Comparison of ENCODE assay signal across 8 mouse cellular contexts in the genomic region with DNA sequence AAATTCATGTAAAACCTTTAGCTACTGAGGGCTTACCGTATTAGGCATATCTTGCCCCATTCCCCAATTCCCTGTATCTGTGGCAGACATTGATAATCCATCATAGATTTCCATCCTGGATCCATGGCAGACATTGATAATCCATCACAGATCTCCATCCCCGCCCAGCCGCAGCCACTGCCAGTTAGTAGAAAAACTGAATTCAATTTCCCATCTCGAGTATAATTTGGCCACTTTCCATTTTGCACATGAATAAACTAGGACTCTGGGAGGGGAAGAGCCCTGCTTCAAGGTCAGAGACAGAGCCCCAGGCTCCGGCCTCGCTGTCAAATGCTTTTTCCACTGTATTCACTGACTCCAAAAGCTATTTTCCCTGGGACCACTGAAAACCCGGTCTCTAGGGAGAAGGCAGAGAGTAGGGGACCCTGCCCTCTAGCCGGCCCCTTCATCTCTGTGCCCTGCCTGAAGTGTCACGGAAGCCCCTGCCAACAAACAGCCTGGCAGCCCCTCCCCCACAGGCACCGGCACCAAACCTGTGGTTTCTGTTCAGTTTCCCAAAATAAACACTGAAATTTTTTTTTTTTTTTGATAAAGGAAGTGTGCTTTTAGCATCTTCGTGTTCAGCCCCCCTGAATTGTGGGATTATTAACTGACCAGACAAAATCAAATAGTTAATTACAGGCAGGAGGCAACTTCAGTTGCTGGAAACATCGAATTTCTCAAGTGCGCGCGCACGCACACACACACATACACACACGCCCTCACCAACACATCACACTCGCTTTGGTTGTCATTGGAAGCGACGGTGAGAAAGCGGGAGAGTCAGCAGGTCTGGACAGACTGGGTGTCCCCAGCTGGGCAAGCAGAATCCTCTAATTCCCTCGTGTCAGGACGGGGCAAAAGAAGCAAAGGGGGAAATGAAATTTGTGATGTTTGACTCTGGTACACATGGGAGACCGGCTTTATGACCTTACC. TPM values are rescaled to one million over a fixed set of nuclear protein-coding genes. Genes with fewer than 3 reads are reported as not detected.
DNase-seq lines count a peak whose midpoint lies in the region; ATAC-seq and TF ChIP-seq lines count a peak whose summit lies in the region.
"Had no signal": no experiment of that assay in that cellular context is flagged by ENCODE, and none has a peak within 500 bp of the region (broad histone marks: within the 10 kb centered on the region; RNA-seq: fewer than 3 reads in every experiment).

No protein-coding gene starts in this region.

- no peak for DNase-seq in lung, postnatal 0 days (ENCODE audit: low spot score)
- no peak for DNase-seq in lung, postnatal 36 days
- peak; percentile 11 to 43 for DNase-seq in thymus, postnatal 10 days (ENCODE audit: low spot score in 2 of 2)
- DNase-seq in T-cell, adult 2 months (ENCODE audit: low spot score) = no peak

- no peaks in the 10 kb centered on the region for H3K4me1 ChIP-seq in lung, postnatal 0 days (ENCODE audit: insufficient read depth, low read depth, low read length)
- peaks cover 13% of the 10 kb centered on the region; the same call in 1 of the 2 replicates for H3K4me1 ChIP-seq in embryonic facial prominence, embryonic 13.5 days
- H3K4me1 ChIP-seq in limb, embryonic 13.5 days = no peaks in the 10 kb centered on the region

- TF ChIP-seq CTCF in lung, postnatal 0 days (IDR thresholded peaks at IDR 0.05) = no peak

- H3K4me3 ChIP-seq in lung, postnatal 0 days (ENCODE audit: low read depth, low read length) = peak overlapping the region; percentile 20; the same call in 1 of the 2 replicates
- H3K4me3 ChIP-seq in embryonic facial prominence, embryonic 13.5 days = peak overlapping the region; percentile 21
- H3K4me3 ChIP-seq in limb, embryonic 13.5 days = peak overlapping the region; percentile 22; the same call in 1 of the 2 replicates

- H3K36me3 ChIP-seq in lung, postnatal 0 days (ENCODE audit: insufficient read depth, low read length) = no peaks in the 10 kb centered on the region
- H3K36me3 ChIP-seq in embryonic facial prominence, embryonic 13.5 days = no peaks in the 10 kb centered on the region
- H3K36me3 ChIP-seq in limb, embryonic 13.5 days = no peaks in the 10 kb centered on the region

- ATAC-seq in lung, postnatal 0 days = no peak
- ATAC-seq in embryonic facial prominence, embryonic 13.5 days (ENCODE audit: insufficient number of reproducible peaks, insufficient read depth, low FRiP score, low TSS enrichment, low read depth) = no peak
- no peak for ATAC-seq in limb, embryonic 13.5 days (ENCODE audit: low FRiP score, low read depth)
- ATAC-seq in megakaryocyte, adult 5-6 weeks (ENCODE audit: poor library complexity, severe bottlenecking) = no peak

- H3K4me2 ChIP-seq in lung, postnatal 0 days (replicated peaks; ENCODE audit: low read depth, low read length) = peak overlapping the region; percentile 42
- peak overlapping the region; percentile 47 for H3K4me2 ChIP-seq in embryonic facial prominence, embryonic 13.5 days
- H3K4me2 ChIP-seq in limb, embryonic 13.5 days (replicated peaks) = peak overlapping the region; percentile 46

- no peaks in the 10 kb centered on the region for H3K27me3 ChIP-seq in lung, postnatal 0 days (replicated peaks; ENCODE audit: insufficient read depth, low read length)
- no peaks in the 10 kb centered on the region for H3K27me3 ChIP-seq in embryonic facial prominence, embryonic 13.5 days
- no peaks in the 10 kb centered on the region; the same call in 1 of the 2 replicates for H3K27me3 ChIP-seq in limb, embryonic 13.5 days

- 40% methylated on average over 24 of the region's 24 CpGs for WGBS in lung, postnatal 0 days
- 54% methylated on average over 24 of the region's 24 CpGs for WGBS in embryonic facial prominence, embryonic 13.5 days
- 62% methylated on average over 24 of the region's 24 CpGs for WGBS in limb, embryonic 13.5 days

- no peaks in the 10 kb centered on the region for H3K9me3 ChIP-seq in lung, postnatal 0 days (ENCODE audit: low read length)
- no peaks in the 10 kb centered on the region; the same call in 1 of the 2 replicates for H3K9me3 ChIP-seq in embryonic facial prominence, embryonic 13.5 days
- no peaks in the 10 kb centered on the region for H3K9me3 ChIP-seq in limb, embryonic 13.5 days

- TF ChIP-seq EP300 in lung, postnatal 0 days (IDR thresholded peaks at IDR 0.05) = no peak

- H3K27ac ChIP-seq in lung, postnatal 0 days (ENCODE audit: low read length) = no peak overlapping the region
- 0 out of 2 replicates have a peak overlapping the region, but pooled peaks have one; percentile 3 for H3K27ac ChIP-seq in embryonic facial prominence, embryonic 13.5 days
- no peak overlapping the region for H3K27ac ChIP-seq in limb, embryonic 13.5 days

- H3K9ac ChIP-seq in lung, postnatal 0 days (replicated peaks; ENCODE audit: low read depth) = no peak overlapping the region
- H3K9ac ChIP-seq in embryonic facial prominence, embryonic 13.5 days = peak overlapping the region; percentile 51; the same call in 1 of the 2 replicates
- H3K9ac ChIP-seq in limb, embryonic 13.5 days = peak overlapping the region; percentile 31; the same call in 1 of the 2 replicates

RNA-seq across cellular contexts. Expression of a gene that starts 14.0 kb away (rescaled TPM):
- 1.2 TPM in 2 replicates for polyA plus RNA-seq in lung, postnatal 0 days (2015; fragmentation: Nextera tagmentation; extraction: Ambion mirVana)
- 22.3 and 23.9 TPM in 2 replicates for polyA plus RNA-seq in embryonic facial prominence, embryonic 13.5 days (2015; fragmentation: Nextera tagmentation; extraction: Ambion mirVana)
- polyA plus RNA-seq in limb, embryonic 13.5 days (2015; fragmentation: Nextera tagmentation; extraction: Ambion mirVana) = 18.2 and 18.4 TPM in 2 replicates
- total RNA-seq in megakaryocyte, adult 5-6 weeks (2015) = not detected in 2 replicates
- total RNA-seq in megakaryocyte, adult 5-6 weeks (2017) = not detected in 2 replicates
- total RNA-seq: liver, adult 2 months had no signal

RNA-seq across cellular contexts. Expression of a gene that starts 50.7 kb away (rescaled TPM):
- polyA plus RNA-seq in lung, postnatal 0 days (2015; fragmentation: Nextera tagmentation; extraction: Ambion mirVana) = 70.5 and 71.7 TPM in 2 replicates
- polyA plus RNA-seq in embryonic facial prominence, embryonic 13.5 days (2015; fragmentation: Nextera tagmentation; extraction: Ambion mirVana) = not detected in 2 replicates
- polyA plus RNA-seq in limb, embryonic 13.5 days (2015; fragmentation: Nextera tagmentation; extraction: Ambion mirVana) = not detected in 2 replicates
- not detected in 2 replicates for total RNA-seq in megakaryocyte, adult 5-6 weeks (2015)
- total RNA-seq in megakaryocyte, adult 5-6 weeks (2017) = not detected in 2 replicates
- polyA plus RNA-seq: liver, adult 2 months had no signal

Comparison
In these comparisons a context has a peak if more than half of its experiments do, and no peak if none do; other contexts are left out.
1. DNase-seq: peak in thymus, postnatal 10 days (2 of 2); none in lung, postnatal 0 days (single experiment), lung, postnatal 36 days (single experiment) and T-cell, adult 2 months (single experiment).
2. RNA of a gene that starts 50.7 kb away (polyA plus RNA-seq): 70.5 to 71.7 TPM in lung, postnatal 0 days; not detected in embryonic facial prominence, embryonic 13.5 days and not detected in limb, embryonic 13.5 days; every median in the first group is over 10 times any median in the second.
3. Peak in every context shown above with its lines, with median percentiles within 50 percentile points of each other: H3K4me2 ChIP-seq and H3K4me3 ChIP-seq.